ENCODE assay signal across 8 mouse cellular contexts in genomic region chr4:101648745-101649144, GRCm38 (mm10). TPM values are rescaled to one million over a fixed set of nuclear protein-coding genes. Genes with fewer than 3 reads are reported as not detected.
DNase-seq lines count a peak whose midpoint lies in the region; ATAC-seq and TF ChIP-seq lines count a peak whose summit lies in the region.

No protein-coding gene starts in this region.

- TF ChIP-seq EP300 in heart, postnatal 0 days (IDR thresholded peaks at IDR 0.05; ENCODE audit: low read depth) = no peak

- WGBS in heart, postnatal 0 days = 62% methylated on average over 1 of the region's 1 CpGs
- 79% methylated on average over 1 of the region's 1 CpGs for WGBS in hindbrain, postnatal 0 days
- 95% methylated on average over 1 of the region's 1 CpGs for WGBS in midbrain, embryonic 14.5 days

- no peak for DNase-seq in heart, postnatal 0 days (ENCODE audit: low spot score)
- DNase-seq in heart, adult 9 months (ENCODE audit: low spot score in 2 of 2) = no peak
- DNase-seq in adipocyte (ENCODE audit: low spot score) = peak; percentile 17
- DNase-seq in hindbrain, postnatal 0 days (ENCODE audit: low spot score) = no peak
- DNase-seq in midbrain, embryonic 14.5 days = no peak
- DNase-seq in MN1 (ENCODE audit: low spot score) = no peak
- no peak for DNase-seq in right cerebral cortex, postnatal 10 days (ENCODE audit: low spot score in 2 of 2)
- DNase-seq in spleen, adult 18-20 months = no peak

- no peaks in the 10 kb centered on the region for H3K9me3 ChIP-seq in heart, postnatal 0 days (replicated peaks; ENCODE audit: control insufficient read depth, low read length)
- no peaks in the 10 kb centered on the region for H3K9me3 ChIP-seq in hindbrain, postnatal 0 days (ENCODE audit: low read length)
- H3K9me3 ChIP-seq in midbrain, embryonic 14.5 days (ENCODE audit: control insufficient read depth, low read length) = no peaks in the 10 kb centered on the region

- H3K36me3 ChIP-seq in heart, postnatal 0 days (replicated peaks; ENCODE audit: control insufficient read depth, insufficient read depth, low read length) = peaks cover 4% of the 10 kb centered on the region; the same call in 1 of the 2 replicates
- H3K36me3 ChIP-seq in hindbrain, postnatal 0 days (ENCODE audit: insufficient read depth, low read length) = no peaks in the 10 kb centered on the region
- 0 out of 2 replicates have a peak, but pooled peaks cover 1% of the 10 kb centered on the region for H3K36me3 ChIP-seq in midbrain, embryonic 14.5 days (ENCODE audit: control insufficient read depth, insufficient read depth, low read length)

- no peak for TF ChIP-seq CTCF in heart, postnatal 0 days (IDR thresholded peaks at IDR 0.05; ENCODE audit: low read depth)
- TF ChIP-seq CTCF in hindbrain, postnatal 0 days (IDR thresholded peaks at IDR 0.05; ENCODE audit: low read depth) = no peak

- H3K4me1 ChIP-seq in heart, postnatal 0 days (ENCODE audit: control insufficient read depth, insufficient read depth) = peaks cover 14% of the 10 kb centered on the region; the same call in 1 of the 2 replicates
- peaks cover 4% of the 10 kb centered on the region; the same call in 1 of the 2 replicates for H3K4me1 ChIP-seq in hindbrain, postnatal 0 days (ENCODE audit: insufficient read depth, low read length)
- peaks cover 18% of the 10 kb centered on the region for H3K4me1 ChIP-seq in midbrain, embryonic 14.5 days (ENCODE audit: control insufficient read depth, insufficient read depth, low read length)

- H3K9ac ChIP-seq in heart, postnatal 0 days (replicated peaks; ENCODE audit: low read depth, low read length) = no peak overlapping the region
- H3K9ac ChIP-seq in hindbrain, postnatal 0 days (replicated peaks; ENCODE audit: low read length) = peak overlapping the region; percentile 90; the same call in 1 of the 2 replicates
- H3K9ac ChIP-seq in midbrain, embryonic 14.5 days (replicated peaks; ENCODE audit: low read length) = no peak overlapping the region

- H3K4me3 ChIP-seq in heart, postnatal 0 days (ENCODE audit: low read depth, low read length) = peak overlapping the region; percentile 80
- H3K4me3 ChIP-seq in hindbrain, postnatal 0 days (ENCODE audit: low read length) = peak overlapping the region; percentile 98
- H3K4me3 ChIP-seq in midbrain, embryonic 14.5 days (replicated peaks; ENCODE audit: low read depth, low read length) = peak overlapping the region; percentile 71

- H3K4me2 ChIP-seq in heart, postnatal 0 days (ENCODE audit: low read depth, low read length) = peak overlapping the region; percentile 68
- H3K4me2 ChIP-seq in hindbrain, postnatal 0 days (ENCODE audit: low read depth, low read length) = peak overlapping the region; percentile 70
- H3K4me2 ChIP-seq in midbrain, embryonic 14.5 days (ENCODE audit: low read length) = peak overlapping the region; percentile 57

- no peaks in the 10 kb centered on the region for H3K27me3 ChIP-seq in heart, postnatal 0 days (ENCODE audit: control insufficient read depth, insufficient read depth, low read length)
- H3K27me3 ChIP-seq in hindbrain, postnatal 0 days (ENCODE audit: insufficient read depth, low read length) = no peaks in the 10 kb centered on the region
- no peaks in the 10 kb centered on the region for H3K27me3 ChIP-seq in midbrain, embryonic 14.5 days (ENCODE audit: control insufficient read depth, insufficient read depth, low read length)

- ATAC-seq in heart, postnatal 0 days (ENCODE audit: insufficient read depth, low read depth) = no peak
- ATAC-seq in hindbrain, postnatal 0 days = no peak
- no peak for ATAC-seq in midbrain, embryonic 14.5 days (ENCODE audit: low FRiP score, low TSS enrichment)

- peak overlapping the region; percentile 94 for H3K27ac ChIP-seq in heart, postnatal 0 days (ENCODE audit: low read depth)
- 0 out of 2 replicates have a peak overlapping the region, but pooled peaks have one; percentile 91 for H3K27ac ChIP-seq in hindbrain, postnatal 0 days
- no peak overlapping the region for H3K27ac ChIP-seq in midbrain, embryonic 14.5 days (replicated peaks; ENCODE audit: low read depth, low read length)

RNA-seq across cellular contexts. Expression of gene Leprot, which starts 1.2 kb away (rescaled TPM):
- 68.0 and 69.6 TPM in 2 replicates for total RNA-seq in heart, postnatal 0 days (2014; rRNA removed; ENCODE audit: low replicate concordance)
- 67.3 and 70.3 TPM in 2 replicates for polyA plus RNA-seq in heart, postnatal 0 days (2015; fragmentation: Nextera tagmentation; extraction: Ambion mirVana)
- total RNA-seq in hindbrain, postnatal 0 days (2014; rRNA removed) = 53.1 and 58.0 TPM in 2 replicates
- polyA plus RNA-seq in hindbrain, postnatal 0 days (2015; fragmentation: Nextera tagmentation; extraction: Ambion mirVana) = 78.7 and 79.1 TPM in 2 replicates
- 88.0 and 102 TPM in 2 replicates for polyA plus RNA-seq in midbrain, embryonic 14.5 days (2014; fragmentation: Nextera tagmentation; extraction: Ambion mirVana)
